Mouse (Mus musculus): ENCODE results near the gene Coro2a. TPM values are rescaled to one million over a fixed set of nuclear protein-coding genes. Genes with fewer than 3 reads are reported as not detected.
"Not testable (repeated sequence)": the region's sequence is repeated elsewhere in the genome, so short reads cannot be mapped to it uniquely, and the experiment has no call there.

The Coro2a gene
- total RNA-seq, 1 experiment from 2014 or later: 61.3 TPM

- no peak for ATAC-seq (replicated peaks; ENCODE audit: low read depth, poor library complexity, severe bottlenecking)
Observed at GRCm38 (mm10) chr4:46586473-46586872, 15.5 kb downstream of the Coro2a start.

- ATAC-seq (replicated peaks; ENCODE audit: low read depth, poor library complexity, severe bottlenecking): peak; percentile 40; the same call in 1 of the 2 replicates
Observed at GRCm38 (mm10) chr4:46585811-46586190, 16.2 kb downstream of the Coro2a start.

GRCm38 (mm10) chr4:46585041-46585810, 16.8 kb downstream of the Coro2a start:
- ATAC-seq (replicated peaks; ENCODE audit: low read depth, poor library complexity, severe bottlenecking): no peak

DNA sequence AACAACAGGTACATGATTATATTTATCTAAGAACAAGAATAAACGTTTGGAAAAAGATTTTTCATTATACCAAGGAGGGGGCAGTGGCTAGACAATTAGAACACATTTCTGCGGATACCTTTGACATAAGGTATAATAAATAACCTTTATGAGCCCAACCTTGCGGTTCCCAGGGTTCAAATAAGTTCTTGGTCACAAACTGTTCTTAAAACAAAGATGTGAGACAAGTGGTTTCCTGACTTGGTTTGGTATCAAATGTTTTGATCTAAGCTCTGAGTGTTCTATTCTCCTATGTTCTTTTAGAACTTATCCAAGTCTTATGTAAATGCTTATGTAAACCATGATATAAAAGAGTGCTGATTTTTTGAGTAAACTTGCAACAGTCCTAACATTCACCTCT, 17.5 kb downstream of the Coro2a start:
- ATAC-seq (replicated peaks; ENCODE audit: low read depth, poor library complexity, severe bottlenecking): not testable (repeated sequence)

- peak; percentile 55 for ATAC-seq (replicated peaks; ENCODE audit: low read depth, poor library complexity, severe bottlenecking)
Observed at GRCm38 (mm10) chr4:46584084-46584483, 17.9 kb downstream of the Coro2a start.

- ATAC-seq (replicated peaks; ENCODE audit: low read depth, poor library complexity, severe bottlenecking): not testable (repeated sequence)
Observed at GRCm38 (mm10) chr4:46582024-46582423, 20.0 kb downstream of the Coro2a start.

GRCm38 (mm10) chr4:46581577-46581976, 20.4 kb downstream of the Coro2a start:
- ATAC-seq (replicated peaks; ENCODE audit: low read depth, poor library complexity, severe bottlenecking): not testable (repeated sequence)

DNA sequence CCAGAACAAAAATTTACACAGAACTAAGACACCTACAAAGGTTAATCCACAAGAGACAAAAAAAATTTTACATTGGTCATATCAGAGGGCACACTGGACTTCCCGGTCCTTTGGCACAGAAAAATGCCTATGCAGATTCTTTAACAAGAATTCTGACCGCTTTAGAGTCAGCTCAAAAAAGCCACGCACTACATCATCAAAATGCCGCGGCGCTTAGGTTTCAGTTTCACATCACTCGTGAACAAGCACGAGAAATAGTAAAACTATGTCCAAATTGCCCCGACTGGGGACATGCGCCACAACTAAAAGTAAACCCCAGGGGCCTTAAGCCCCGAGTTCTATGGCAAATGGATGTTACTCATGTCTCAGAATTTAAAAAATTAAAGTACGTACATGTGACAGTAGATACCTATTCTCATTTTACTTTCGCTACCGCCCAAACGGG, 21.2 kb downstream of the Coro2a start:
- ATAC-seq (replicated peaks; ENCODE audit: low read depth, poor library complexity, severe bottlenecking): not testable (repeated sequence)

DNA sequence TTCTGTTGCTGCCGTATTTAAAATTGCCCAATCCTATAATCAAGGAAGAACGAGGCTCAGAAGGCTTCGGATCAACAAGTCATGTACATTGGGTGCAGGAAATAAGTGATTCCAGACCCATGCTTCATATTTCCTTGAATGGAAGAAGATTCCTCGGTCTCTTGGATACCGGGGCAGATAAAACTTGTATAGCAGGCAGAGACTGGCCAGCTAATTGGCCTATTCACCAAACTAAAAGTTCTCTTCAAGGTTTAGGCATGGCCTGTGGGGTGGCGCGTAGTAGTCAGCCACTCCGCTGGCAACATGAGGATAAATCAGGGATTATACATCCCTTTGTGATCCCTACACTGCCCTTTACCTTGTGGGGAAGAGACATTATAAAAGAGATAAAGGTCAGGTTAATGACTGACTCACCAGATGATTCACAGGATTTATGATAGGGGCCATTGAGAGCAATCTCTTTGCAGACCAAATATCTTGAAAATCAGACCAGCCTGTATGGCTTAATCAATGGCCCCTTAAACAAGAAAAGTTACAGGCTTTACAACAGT, 23.1 kb downstream of the Coro2a start:
- ATAC-seq (replicated peaks; ENCODE audit: low read depth, poor library complexity, severe bottlenecking): not testable (repeated sequence)

DNA sequence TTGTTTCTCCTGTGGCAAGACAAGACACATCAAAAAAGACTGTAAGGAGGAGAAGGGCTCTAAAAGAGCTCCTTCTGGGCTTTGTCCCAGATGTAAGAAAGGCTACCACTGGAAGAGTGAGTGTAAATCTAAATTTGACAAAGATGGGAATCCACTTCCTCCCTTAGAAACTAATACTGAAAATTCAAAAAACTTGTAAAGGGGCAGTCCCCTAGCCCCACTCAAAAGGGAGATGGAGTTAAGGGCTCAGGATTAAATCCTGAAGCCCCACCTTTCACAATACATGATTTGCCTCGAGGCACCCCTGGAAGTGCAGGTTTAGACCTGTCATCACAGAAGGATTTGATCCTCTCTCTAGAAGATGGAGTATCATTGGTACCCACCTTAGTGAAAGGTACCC, 23.8 kb downstream of the Coro2a start:
- no peak for ATAC-seq (replicated peaks; ENCODE audit: low read depth, poor library complexity, severe bottlenecking)

- ATAC-seq (replicated peaks; ENCODE audit: low read depth, poor library complexity, severe bottlenecking): peak; percentile 55
Observed at GRCm38 (mm10) chr4:46575509-46576284, 26.3 kb downstream of the Coro2a start.

- ATAC-seq (replicated peaks; ENCODE audit: low read depth, poor library complexity, severe bottlenecking): no peak; the same call in 1 of the 2 replicates
Observed at GRCm38 (mm10) chr4:46574841-46575240, 27.2 kb downstream of the Coro2a start.

GRCm38 (mm10) chr4:46574024-46574753, 27.8 kb downstream of the Coro2a start:
- peak; percentile 19; the same call in 1 of the 2 replicates for ATAC-seq (replicated peaks; ENCODE audit: low read depth, poor library complexity, severe bottlenecking)

DNA sequence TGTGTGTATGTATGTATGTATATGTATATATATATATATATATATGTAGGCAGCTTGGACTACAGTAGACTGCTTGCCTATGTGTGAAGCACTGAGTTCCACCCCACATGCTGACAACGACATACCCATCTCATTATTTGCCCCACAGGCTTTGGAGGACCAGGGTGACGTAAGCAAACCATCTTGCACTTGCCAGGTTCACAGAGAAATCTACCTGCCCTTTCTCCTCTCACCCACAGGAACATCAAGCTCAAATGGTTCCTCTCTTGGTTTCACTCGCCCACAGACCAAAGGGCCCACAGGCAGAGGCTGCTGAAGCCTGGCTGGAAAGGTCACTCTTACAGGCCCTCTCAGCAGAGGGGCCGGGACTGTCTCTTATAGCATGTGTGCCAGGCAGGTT, 29.4 kb downstream of the Coro2a start:
- ATAC-seq (replicated peaks; ENCODE audit: low read depth, poor library complexity, severe bottlenecking): no peak

GRCm38 (mm10) chr4:46571744-46572143, 30.3 kb downstream of the Coro2a start:
- no peak for ATAC-seq (replicated peaks; ENCODE audit: low read depth, poor library complexity, severe bottlenecking)

DNA sequence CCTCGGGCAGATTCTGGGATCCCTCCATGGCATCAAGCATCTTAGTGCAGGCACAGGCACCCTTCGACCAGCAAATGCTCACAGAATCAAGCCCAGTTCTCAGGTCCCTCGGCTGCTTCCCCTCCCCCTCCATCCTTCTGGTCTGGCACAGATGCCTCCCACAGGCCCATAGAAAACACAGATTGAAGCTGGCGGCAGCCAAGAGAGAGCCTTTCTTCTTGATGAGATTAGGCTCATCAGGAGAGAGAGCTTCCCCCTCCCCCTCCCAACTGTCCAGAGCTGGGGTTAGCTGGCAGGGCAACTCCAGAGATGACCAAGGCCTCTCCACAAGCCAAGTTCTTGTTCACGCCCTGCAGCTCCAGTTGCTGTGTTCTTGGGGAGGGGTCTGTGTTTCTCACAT, 32.3 kb downstream of the Coro2a start:
- ATAC-seq (replicated peaks; ENCODE audit: low read depth, poor library complexity, severe bottlenecking): no peak

DNA sequence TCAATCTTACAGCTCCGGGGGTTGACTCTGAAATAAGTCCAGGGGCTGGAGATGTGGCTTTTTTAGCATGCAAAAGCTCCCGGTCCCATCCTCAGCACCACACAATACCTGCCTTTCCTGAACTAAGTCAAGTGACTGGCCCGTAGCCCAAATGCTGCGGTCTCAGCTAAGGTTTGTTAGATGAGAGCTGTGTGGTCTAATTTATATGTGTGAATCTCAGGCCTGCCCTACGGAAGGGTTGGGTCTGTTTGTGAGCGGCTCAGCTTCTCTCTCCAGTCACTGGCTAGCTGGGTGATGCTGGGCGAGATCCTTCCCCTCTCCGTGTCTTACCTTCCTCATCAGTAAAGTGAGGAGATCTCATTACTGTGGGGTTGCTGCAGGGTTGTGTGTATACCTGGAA, 33.8 kb downstream of the Coro2a start:
- no peak for ATAC-seq (replicated peaks; ENCODE audit: low read depth, poor library complexity, severe bottlenecking)

GRCm38 (mm10) chr4:46566931-46567671, 34.9 kb downstream of the Coro2a start:
- no peak for ATAC-seq (replicated peaks; ENCODE audit: low read depth, poor library complexity, severe bottlenecking)

- no peak; the same call in 1 of the 2 replicates for ATAC-seq (replicated peaks; ENCODE audit: low read depth, poor library complexity, severe bottlenecking)
Observed at GRCm38 (mm10) chr4:46565393-46565955, 36.5 kb downstream of the Coro2a start.

Measured in common myeloid progenitor, adult 5-6 weeks (primary cell).